Mouse (Mus musculus) embryonic facial prominence, embryonic 13.5 days (tissue): Measurements from ENCODE around the gene Emg1. TPM values are rescaled to one million over a fixed set of nuclear protein-coding genes. Genes with fewer than 3 reads are reported as not detected.

ENCODE experiments used
- ATAC-seq: fragments of 200-750 bp; cut with Nextera tagmentation; 2 replicates; pipeline ENCODE4 v1.8.0; 2017; ENCODE audit warnings: low read depth; ENCODE audit not compliant: insufficient number of reproducible peaks, insufficient read depth, low FRiP score, low TSS enrichment
- H3K27ac ChIP-seq: fragments of 300-500 bp; sonication (generic); 2 replicates; pipeline ENCODE4 v1.5.1; 2015; ENCODE audit warnings: moderate library complexity, mild to moderate bottlenecking, inconsistent platforms
- H3K27me3 ChIP-seq: fragments of 300-500 bp; sonication (generic); 2 replicates; pipeline ENCODE4 v1.6.1; 2015; ENCODE audit warnings: mild to moderate bottlenecking, inconsistent platforms
- H3K36me3 ChIP-seq: fragments of 300-500 bp; sonication (generic); 2 replicates; pipeline ENCODE4 v1.6.1; 2015; ENCODE audit warnings: mild to moderate bottlenecking, inconsistent platforms
- H3K4me1 ChIP-seq: fragments of 300-500 bp; sonication (generic); 2 replicates; pipeline ENCODE4 v1.6.1; 2015; ENCODE audit warnings: inconsistent platforms
- H3K4me2 ChIP-seq: fragments of 300-500 bp; sonication (generic); 2 replicates; pipeline ENCODE4 v1.6.1; 2015; ENCODE audit warnings: moderate library complexity, mild to moderate bottlenecking, inconsistent platforms
- H3K4me3 ChIP-seq: fragments of 300-500 bp; sonication (generic); 2 replicates; pipeline ENCODE4 v1.5.1; 2015; ENCODE audit warnings: mild to moderate bottlenecking, inconsistent platforms
- H3K9ac ChIP-seq: fragments of 300-500 bp; sonication (generic); 2 replicates; pipeline ENCODE4 v1.6.1; 2015; ENCODE audit warnings: mild to moderate bottlenecking, inconsistent platforms
- H3K9me3 ChIP-seq: fragments of 300-500 bp; sonication (generic); 2 replicates; pipeline ENCODE4 v1.6.1; 2016; ENCODE audit warnings: inconsistent platforms
- WGBS: fragments of 180-500 bp; shearing (Covaris S2); methylation state at CpG from one replicate; pipeline ENCODE4 v1.1.7; 2015; ENCODE audit warnings: mixed read lengths; 5-methylcytosine and 5-hydroxymethylcytosine counted together
- polyA plus RNA-seq: library from polyadenylated mRNA; unstranded; fragments of >200 nt; fragmentation: Nextera tagmentation; extraction: Ambion mirVana; gene quantifications from 2 replicates; pipeline ENCODE4 v1.2.1, GENCODE M21; 2015

Gene Emg1
- polyA plus RNA-seq, 1 experiment from 2014 or later, result 214 TPM

- no peak overlapping the region for H3K9ac ChIP-seq
- 91% methylated on average over 17 of the region's 17 CpGs for WGBS
- no peak overlapping the region for H3K4me2 ChIP-seq
- no peak for ATAC-seq
- peaks cover 86% of the 10 kb centered on the region for H3K36me3 ChIP-seq
- H3K27me3 ChIP-seq, result no peaks in the 10 kb centered on the region
- peaks cover 7% of the 10 kb centered on the region; the same call in 1 of the 2 replicates for H3K4me1 ChIP-seq
- H3K9me3 ChIP-seq, result no peaks in the 10 kb centered on the region
- no peak overlapping the region for H3K4me3 ChIP-seq
- H3K27ac ChIP-seq, result no peak overlapping the region
Observed at GRCm38 (mm10) chr6:124702102-124702783, 9.7 kb downstream of the Emg1 start.

- peaks cover 77% of the 10 kb centered on the region for H3K36me3 ChIP-seq
- 78% methylated on average over 8 of the region's 8 CpGs for WGBS
Observed at GRCm38 (mm10) chr6:124701338-124701737, 10.6 kb downstream of the Emg1 start.

GRCm38 (mm10) chr6:124699962-124700610, 11.9 kb downstream of the Emg1 start:
- Histone ChIP-seq H3K9ac (no peak overlapping the region), H3K4me3 (no peak overlapping the region), H3K4me1 (peaks cover 7% of the 10 kb centered on the region; the same call in 1 of the 2 replicates), H3K4me2 (no peak overlapping the region), H3K27ac (no peak overlapping the region), H3K36me3 (peaks cover 66% of the 10 kb centered on the region), H3K27me3 (no peaks in the 10 kb centered on the region), H3K9me3 (no peaks in the 10 kb centered on the region)
- WGBS, result 77% methylated on average over 11 of the region's 11 CpGs
- ATAC-seq, result no peak

More at GRCm38 (mm10) chr6:124701338-124701737, 10.6 kb downstream of the Emg1 start:
- ATAC-seq, result no peak
- H3K27me3 ChIP-seq, result no peaks in the 10 kb centered on the region
- no peak overlapping the region for H3K27ac ChIP-seq
- peaks cover 7% of the 10 kb centered on the region; the same call in 1 of the 2 replicates for H3K4me1 ChIP-seq
- no peaks in the 10 kb centered on the region for H3K9me3 ChIP-seq
- no peak overlapping the region for H3K4me2 ChIP-seq
- no peak overlapping the region for H3K9ac ChIP-seq
- no peak overlapping the region for H3K4me3 ChIP-seq

- 91% methylated on average over 4 of the region's 4 CpGs for WGBS
- H3K36me3 ChIP-seq, result peaks cover 59% of the 10 kb centered on the region
Observed at GRCm38 (mm10) chr6:124699366-124699765, 12.6 kb downstream of the Emg1 start.

GRCm38 (mm10) chr6:124698751-124699150, 13.2 kb downstream of the Emg1 start:
- Histone ChIP-seq H3K9ac (no peak overlapping the region), H3K4me1 (peaks cover 12% of the 10 kb centered on the region), H3K27ac (no peak overlapping the region), H3K4me2 (no peak overlapping the region), H3K9me3 (no peaks in the 10 kb centered on the region), H3K36me3 (peaks cover 53% of the 10 kb centered on the region), H3K27me3 (no peaks in the 10 kb centered on the region), H3K4me3 (no peak overlapping the region)
- no peak for ATAC-seq
- WGBS, result 84% methylated on average over 6 of the region's 6 CpGs

More at GRCm38 (mm10) chr6:124699366-124699765, 12.6 kb downstream of the Emg1 start:
- Histone ChIP-seq H3K4me2 (no peak overlapping the region), H3K9me3 (no peaks in the 10 kb centered on the region), H3K9ac (no peak overlapping the region), H3K4me1 (peaks cover 7% of the 10 kb centered on the region), H3K27ac (no peak overlapping the region), H3K4me3 (no peak overlapping the region), H3K27me3 (no peaks in the 10 kb centered on the region)
- no peak for ATAC-seq

- H3K9ac ChIP-seq, result no peak overlapping the region
- peaks cover 4% of the 10 kb centered on the region; the same call in 1 of the 2 replicates for H3K4me1 ChIP-seq
- no peak overlapping the region for H3K4me3 ChIP-seq
- 89% methylated on average over 7 of the region's 7 CpGs for WGBS
- peaks cover 31% of the 10 kb centered on the region for H3K36me3 ChIP-seq
- no peaks in the 10 kb centered on the region for H3K27me3 ChIP-seq
- no peak overlapping the region for H3K27ac ChIP-seq
- no peak for ATAC-seq
- H3K4me2 ChIP-seq, result no peak overlapping the region
- H3K9me3 ChIP-seq, result no peaks in the 10 kb centered on the region
Observed at GRCm38 (mm10) chr6:124696441-124697150, 15.4 kb downstream of the Emg1 start.

- ATAC-seq, result no peak; the same call in 1 of the 2 replicates
- no peak overlapping the region for H3K4me2 ChIP-seq
- H3K9me3 ChIP-seq, result no peaks in the 10 kb centered on the region
- no peak overlapping the region for H3K9ac ChIP-seq
- peaks cover 9% of the 10 kb centered on the region for H3K36me3 ChIP-seq
- WGBS, result 75% methylated on average over 15 of the region's 15 CpGs
- peaks cover 4% of the 10 kb centered on the region; the same call in 1 of the 2 replicates for H3K4me1 ChIP-seq
- no peak overlapping the region for H3K4me3 ChIP-seq
- no peaks in the 10 kb centered on the region for H3K27me3 ChIP-seq
- no peak overlapping the region for H3K27ac ChIP-seq
Observed at GRCm38 (mm10) chr6:124694166-124694955, 17.6 kb downstream of the Emg1 start.

GRCm38 (mm10) chr6:124693243-124693981, 18.6 kb downstream of the Emg1 start:
- WGBS, result 60% methylated on average over 15 of the region's 15 CpGs
- Histone ChIP-seq H3K36me3 (no peaks in the 10 kb centered on the region), H3K4me3 (no peak overlapping the region), H3K4me1 (peaks cover 4% of the 10 kb centered on the region; the same call in 1 of the 2 replicates), H3K4me2 (no peak overlapping the region), H3K9ac (no peak overlapping the region), H3K9me3 (no peaks in the 10 kb centered on the region), H3K27ac (no peak overlapping the region), H3K27me3 (no peaks in the 10 kb centered on the region)
- no peak for ATAC-seq

- no peak overlapping the region for H3K4me2 ChIP-seq
- H3K27me3 ChIP-seq, result no peaks in the 10 kb centered on the region
- 89% methylated on average over 3 of the region's 3 CpGs for WGBS
- no peak for ATAC-seq
- H3K9ac ChIP-seq, result no peak overlapping the region
- peaks cover 4% of the 10 kb centered on the region; the same call in 1 of the 2 replicates for H3K4me1 ChIP-seq
- H3K27ac ChIP-seq, result no peak overlapping the region
- H3K36me3 ChIP-seq, result no peaks in the 10 kb centered on the region
- no peak overlapping the region for H3K4me3 ChIP-seq
- no peaks in the 10 kb centered on the region for H3K9me3 ChIP-seq
Observed at GRCm38 (mm10) chr6:124690517-124690916, 21.5 kb downstream of the Emg1 start.

GRCm38 (mm10) chr6:124689011-124689410, 23.0 kb downstream of the Emg1 start:
- WGBS, result 91% methylated on average over 3 of the region's 3 CpGs
- Histone ChIP-seq H3K27ac (no peak overlapping the region), H3K4me3 (no peak overlapping the region), H3K4me2 (no peak overlapping the region), H3K36me3 (no peaks in the 10 kb centered on the region), H3K4me1 (peaks cover 2% of the 10 kb centered on the region; the same call in 1 of the 2 replicates), H3K9ac (no peak overlapping the region), H3K27me3 (no peaks in the 10 kb centered on the region), H3K9me3 (no peaks in the 10 kb centered on the region)
- no peak for ATAC-seq
